Mouse (Mus musculus) erythroid progenitor cell, adult 5-6 weeks (primary cell): ENCODE data around the gene Abcb8. TPM values are rescaled to one million over a fixed set of nuclear protein-coding genes. Genes with fewer than 3 reads are reported as not detected.

Experiments
- ATAC-seq: replicated peaks from 2 replicates; pipeline ENCODE4 v1.8.0; 2016; ENCODE audit warnings: moderate number of reproducible peaks, mild to moderate bottlenecking, moderate TSS enrichment, inconsistent platforms; ENCODE audit not compliant: poor library complexity, low FRiP score, severe bottlenecking
- total RNA-seq, 2 experiments: library from RNA; stranded (forward) in 1 of 2; stranded (reverse) in 1 of 2; fragments of 150-400 nt in 1 of 2; fragments of 186-747, 209-891 nt in 1 of 2; gene quantifications; 2 replicates each; pipeline versions ENCODE4 v1.2.3 to v1.2.4; 2015 to 2017; ENCODE audit warnings: low replicate concordance in 2 of 2

Gene Abcb8
- total RNA-seq, 2 experiments from 2014 or later, result 1.7 TPM; not detected in 1

DNA sequence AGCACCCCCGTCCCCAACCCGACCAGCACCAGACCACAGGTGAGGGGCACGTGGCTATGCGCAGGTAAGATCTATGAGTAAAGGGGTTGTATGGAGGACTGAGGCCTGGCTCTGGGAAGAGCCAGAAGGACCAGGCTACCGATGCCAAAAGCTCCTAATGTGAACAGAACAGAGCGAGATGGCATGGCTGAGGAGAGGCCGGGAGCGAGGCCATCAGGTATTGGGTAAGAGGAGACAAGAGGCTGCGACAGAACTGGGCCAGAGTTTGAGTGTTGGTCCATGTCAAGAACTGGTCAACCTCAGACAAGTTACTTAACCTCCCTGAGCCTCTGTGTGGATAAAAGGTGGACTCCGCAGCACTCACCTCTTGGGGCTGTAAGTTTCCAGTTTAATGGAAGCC, 28.5 kb upstream of the Abcb8 start:
- no peak for ATAC-seq

DNA sequence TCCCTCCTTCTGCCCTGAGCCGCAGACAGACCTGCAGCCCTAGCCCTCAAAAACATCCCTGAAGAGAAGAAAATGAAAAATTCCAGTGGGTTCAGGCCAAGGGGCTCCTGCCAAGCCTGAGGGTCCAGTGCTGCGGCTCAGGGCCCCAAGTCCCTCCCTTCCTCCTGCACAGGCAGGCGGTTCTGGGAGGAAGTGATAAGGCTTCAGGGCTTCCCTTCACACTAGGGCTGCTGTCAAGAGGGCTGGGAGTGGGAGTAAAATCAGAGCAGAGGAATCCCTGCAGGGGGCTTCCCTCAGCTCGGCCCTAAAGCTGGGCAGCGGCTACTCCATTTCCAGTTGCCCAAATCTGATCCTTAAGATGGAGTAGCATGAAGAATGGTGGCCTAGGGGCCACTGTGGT, 27.9 kb upstream of the Abcb8 start:
- no peak for ATAC-seq

DNA sequence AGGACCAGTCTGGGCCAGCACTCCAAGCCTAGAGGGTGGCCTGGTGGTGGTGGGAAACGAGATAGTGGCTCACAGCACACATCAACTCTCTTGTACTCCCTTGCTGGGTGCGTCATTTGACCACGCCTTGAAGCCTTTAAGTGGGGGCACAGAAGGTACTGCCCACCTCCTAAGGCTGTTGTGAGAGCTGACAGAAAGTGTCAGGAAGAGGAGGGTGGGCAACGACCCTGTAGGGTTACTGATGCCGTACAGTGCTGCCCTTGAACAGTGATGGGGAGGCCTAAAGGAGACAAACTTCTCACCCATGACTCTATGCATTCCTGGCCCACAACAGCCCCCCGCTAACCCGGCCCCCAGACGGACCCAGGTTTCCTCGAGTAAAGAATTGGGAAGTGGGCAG, 27.0 kb upstream of the Abcb8 start:
- no peak for ATAC-seq

DNA sequence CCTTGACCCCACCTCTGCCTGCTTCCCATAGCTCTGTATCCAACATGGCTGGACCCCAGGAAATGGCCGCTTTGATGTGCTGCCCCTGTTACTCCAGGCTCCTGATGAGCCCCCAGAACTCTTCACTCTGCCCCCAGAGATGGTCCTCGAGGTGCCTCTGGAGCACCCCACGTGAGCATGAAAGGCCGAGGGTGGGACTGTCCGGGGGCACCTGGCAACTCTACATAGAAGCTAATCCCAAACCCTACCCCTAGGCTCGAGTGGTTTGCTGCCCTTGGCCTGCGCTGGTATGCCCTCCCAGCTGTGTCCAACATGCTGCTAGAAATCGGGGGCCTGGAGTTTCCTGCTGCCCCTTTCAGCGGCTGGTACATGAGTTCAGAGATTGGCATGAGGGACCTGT, 23.7 kb upstream of the Abcb8 start:
- ATAC-seq, result no peak

GRCm38 (mm10) chr5:24373807-24374206, 19.7 kb upstream of the Abcb8 start:
- ATAC-seq, result no peak

GRCm38 (mm10) chr5:24374216-24374615, 19.2 kb upstream of the Abcb8 start:
- ATAC-seq, result no peak

GRCm38 (mm10) chr5:24374666-24375328, 18.7 kb upstream of the Abcb8 start:
- ATAC-seq, result no peak

DNA sequence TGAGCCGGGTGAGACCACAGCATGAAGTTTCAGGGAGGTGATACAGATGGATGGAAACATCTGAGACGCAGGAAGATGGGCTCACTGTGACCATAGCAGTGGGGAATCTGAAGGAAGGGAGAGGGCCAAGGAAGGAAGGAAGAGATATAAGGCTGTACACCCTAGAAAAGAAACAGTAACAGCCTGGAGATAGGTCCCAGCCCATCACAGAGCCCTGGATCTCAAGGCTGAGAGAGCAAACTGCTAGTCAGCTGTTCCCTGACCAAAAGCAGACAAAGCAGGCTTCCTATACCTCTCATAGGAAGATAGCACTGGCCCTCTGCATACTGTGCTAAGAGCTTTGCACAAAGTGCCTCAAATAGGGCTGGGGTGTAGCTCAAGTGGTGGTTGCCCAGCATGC, 14.8 kb upstream of the Abcb8 start:
- no peak for ATAC-seq

- ATAC-seq, result no peak
Observed at GRCm38 (mm10) chr5:24379501-24379900, 14.0 kb upstream of the Abcb8 start.

- no peak for ATAC-seq
Observed at GRCm38 (mm10) chr5:24380499-24380898, 13.0 kb upstream of the Abcb8 start.

DNA sequence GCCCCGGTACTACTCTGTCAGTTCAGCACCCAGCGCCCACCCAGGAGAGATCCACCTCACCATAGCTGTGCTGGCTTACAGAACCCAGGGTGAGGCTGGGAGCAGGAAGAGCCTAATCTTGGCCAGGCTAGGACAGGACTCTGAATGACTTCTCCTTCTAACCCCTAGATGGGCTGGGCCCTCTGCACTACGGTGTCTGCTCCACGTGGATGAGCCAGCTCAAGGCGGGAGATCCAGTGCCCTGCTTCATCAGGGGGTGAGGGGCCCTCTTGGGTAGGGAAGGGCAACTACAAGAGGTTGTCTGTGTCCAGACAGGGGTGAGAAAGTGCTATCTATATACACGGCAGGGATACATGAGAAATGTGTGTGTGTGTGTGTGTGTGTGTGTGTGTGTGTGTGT, 12.0 kb upstream of the Abcb8 start:
- ATAC-seq, result no peak

GRCm38 (mm10) chr5:24381988-24382387, 11.5 kb upstream of the Abcb8 start:
- ATAC-seq, result no peak

DNA sequence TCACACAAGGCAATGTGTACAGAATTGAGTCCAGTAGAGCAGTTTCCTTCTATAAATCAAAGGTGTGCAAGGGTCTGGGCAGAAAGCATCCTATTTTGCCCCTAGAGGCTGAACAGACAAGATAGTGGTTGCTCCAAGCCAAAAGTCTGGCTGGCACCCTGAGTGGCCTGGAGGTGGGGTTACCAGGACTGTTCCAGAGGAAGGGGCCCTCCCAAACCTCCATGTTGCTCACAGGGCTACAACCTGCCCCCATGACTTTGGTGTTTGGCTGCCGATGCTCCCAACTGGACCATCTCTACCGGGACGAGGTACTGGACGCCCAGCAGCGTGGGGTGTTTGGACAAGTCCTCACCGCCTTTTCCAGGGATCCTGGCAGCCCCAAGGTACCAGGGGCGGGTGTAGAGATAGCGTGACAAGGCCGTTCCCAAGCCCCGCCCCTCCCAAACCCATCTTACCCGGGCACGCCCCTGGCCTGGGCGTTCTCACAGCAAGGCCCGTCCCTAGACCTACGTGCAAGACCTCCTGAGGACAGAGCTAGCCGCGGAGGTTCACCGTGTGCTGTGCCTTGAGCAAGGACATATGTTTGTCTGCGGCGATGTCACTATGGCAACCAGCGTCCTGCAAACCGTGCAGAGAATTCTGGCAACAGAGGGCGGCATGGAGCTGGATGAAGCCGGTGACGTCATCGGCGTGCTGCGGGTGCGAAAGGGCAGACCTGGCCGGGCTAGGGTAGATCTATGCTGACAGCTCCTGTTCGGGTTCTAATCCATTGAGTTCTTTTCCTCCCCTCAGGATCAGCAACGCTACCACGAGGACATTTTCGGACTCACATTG, 10.2 kb upstream of the Abcb8 start:
- peak; percentile 90 for ATAC-seq

DNA sequence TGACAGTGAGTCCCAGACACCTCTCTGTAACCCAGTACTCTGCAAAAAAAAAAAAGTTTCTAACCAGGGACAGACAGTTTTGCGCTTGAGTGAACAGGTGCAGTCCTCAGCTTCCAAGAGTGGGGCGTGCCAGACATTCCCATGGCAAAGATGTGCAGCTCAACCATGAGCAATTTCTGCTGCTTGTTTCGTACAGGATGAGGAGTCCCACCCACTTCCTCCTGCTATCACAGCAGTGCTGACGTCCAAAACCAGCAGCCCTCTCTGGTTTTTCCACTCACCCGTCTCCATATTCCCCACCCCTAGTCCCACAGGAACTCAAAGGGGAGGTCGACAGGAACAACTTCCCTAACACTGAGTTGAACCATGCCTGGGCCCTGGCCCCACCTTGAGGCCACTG, 9.1 kb upstream of the Abcb8 start:
- ATAC-seq, result no peak

GRCm38 (mm10) chr5:24385374-24385773, 8.1 kb upstream of the Abcb8 start:
- ATAC-seq, result no peak

DNA sequence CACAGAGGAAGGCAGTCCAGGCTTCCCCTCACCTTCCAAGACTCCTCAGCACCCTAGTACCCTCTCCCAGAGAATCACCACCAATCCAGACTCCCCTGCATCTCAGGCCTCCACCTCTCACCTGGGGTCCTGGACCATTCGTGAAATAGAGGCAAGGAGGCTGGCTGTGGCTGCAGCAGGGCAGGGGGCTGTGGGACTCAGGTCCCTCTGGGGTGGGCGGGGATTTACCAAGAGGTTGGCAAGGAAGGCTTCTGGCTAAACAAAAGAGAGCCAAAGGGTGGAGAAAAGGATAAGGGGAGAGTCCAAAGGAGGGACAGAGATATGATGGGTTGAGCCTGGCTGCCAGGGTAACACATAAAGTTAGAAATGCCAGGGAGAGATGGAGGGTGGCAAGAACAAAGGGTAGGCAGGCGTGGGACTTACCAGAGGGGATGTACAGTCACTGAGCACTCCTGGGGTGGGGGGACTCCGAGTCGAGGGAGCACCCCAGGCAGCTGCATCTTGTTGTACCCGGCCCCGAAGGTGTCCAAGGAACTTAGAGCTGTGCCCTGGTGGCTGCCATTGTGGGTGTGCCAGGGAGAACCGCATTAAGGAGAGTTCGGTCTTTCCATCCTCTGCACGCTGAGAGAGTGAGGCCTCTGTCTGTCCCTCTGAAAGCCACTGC, 7.4 kb upstream of the Abcb8 start:
- ATAC-seq, result no peak

GRCm38 (mm10) chr5:24387264-24388241, 5.9 kb upstream of the Abcb8 start:
- no peak for ATAC-seq

DNA sequence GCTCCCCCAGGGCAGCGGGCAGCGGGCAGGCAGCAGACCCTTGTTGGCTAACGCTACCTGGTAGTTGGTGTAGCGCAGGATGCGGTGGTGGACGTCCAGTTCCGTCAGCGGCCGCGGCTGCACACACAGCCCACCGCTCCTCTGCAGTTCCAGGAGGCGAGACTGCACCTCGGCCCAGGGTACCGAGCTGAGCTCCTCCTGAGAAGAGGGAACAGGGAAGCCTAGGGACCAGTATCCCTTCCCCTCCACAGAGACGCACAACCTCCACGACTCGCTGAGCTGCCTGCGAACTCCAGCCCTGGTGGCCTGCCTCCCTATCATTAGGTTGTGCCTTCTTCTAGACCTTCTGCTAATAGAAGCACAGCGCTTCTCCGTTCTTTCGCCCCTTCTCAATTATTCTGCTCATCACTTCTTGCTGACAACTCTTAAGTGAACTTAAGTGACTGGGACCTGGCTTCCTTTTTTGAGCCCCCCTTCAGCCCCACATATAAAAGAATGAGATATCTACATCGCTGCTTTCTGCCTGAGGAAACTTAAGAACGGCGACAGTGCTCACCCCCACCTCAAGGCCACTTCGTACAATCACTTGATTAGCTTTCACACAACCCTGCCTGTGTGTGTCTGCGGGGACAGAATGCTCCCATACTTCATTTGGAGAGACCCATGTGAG, 5.1 kb upstream of the Abcb8 start:
- ATAC-seq, result no peak

DNA sequence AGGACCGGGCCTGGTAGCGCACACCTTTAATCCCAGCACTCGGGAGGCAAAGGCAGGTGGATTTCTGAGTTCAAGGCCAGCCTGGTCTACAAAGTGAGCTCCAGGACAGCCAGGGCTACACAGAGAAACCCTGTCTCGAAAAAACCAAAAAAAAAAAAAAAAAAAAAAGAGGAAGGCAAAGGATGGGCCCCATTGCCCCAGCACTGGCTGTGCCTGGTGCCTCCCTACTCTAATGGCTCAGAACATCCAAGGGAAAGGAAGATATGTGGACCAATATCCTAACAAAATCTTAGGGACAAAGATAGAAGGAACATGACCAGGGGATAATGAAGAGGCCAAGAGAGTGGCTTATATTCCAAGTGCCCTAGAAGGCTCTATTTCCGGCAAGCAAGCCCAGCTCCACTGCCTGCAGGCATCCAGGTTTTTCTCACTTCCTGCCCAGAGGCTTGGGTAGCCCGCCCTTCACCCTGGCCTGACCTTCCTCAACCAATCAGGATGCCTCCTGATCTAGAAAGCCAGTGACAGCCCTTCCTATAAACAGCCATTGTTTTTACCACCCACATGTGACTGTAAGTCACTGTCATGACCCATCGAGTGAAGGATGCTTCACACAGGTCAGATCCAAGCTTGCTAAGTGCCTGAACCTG, 4.3 kb upstream of the Abcb8 start:
- ATAC-seq, result no peak
